Mouse (Mus musculus): ENCODE measurements at regions not wholly inside any gene's neighbourhood (a gene's known extent, or its start where the extent isn't known, plus 50 kb on each side); places are given as distances from the start of the nearest gene placed in this dataset.
"Not testable (repeated sequence)": the region's sequence is repeated elsewhere in the genome, so short reads cannot be mapped to it uniquely, and the experiment has no call there.

DNA sequence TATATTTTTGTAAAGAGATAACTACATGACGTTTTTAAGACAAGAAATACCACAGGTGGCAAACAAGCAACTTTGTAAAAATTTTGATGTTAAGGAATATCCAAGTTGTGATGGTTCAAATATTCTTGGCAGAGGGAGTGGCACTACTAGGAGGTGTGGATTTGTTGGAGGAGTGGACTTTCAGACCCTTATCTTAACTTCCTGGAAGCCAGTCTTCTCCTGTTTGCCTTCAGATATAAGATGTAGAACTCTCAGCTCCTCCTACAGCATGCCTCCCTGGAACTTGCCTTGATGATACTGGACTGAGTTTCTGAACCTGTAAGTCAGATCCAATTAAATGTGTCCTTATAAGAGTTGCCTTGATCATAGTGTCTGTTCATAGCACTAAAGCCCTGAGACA lies 175.5 kb downstream of the Serpinb8 start:
- no peak for DNase-seq
- 74% methylated on average over 1 of the region's 1 CpGs for WGBS
- Histone ChIP-seq H3K4me1 (ENCODE audit: control insufficient read depth, insufficient read depth, low read length) (no peaks in the 10 kb centered on the region), H3K27me3 (replicated peaks; ENCODE audit: control insufficient read depth, insufficient read depth, low read length) (no peaks in the 10 kb centered on the region), H3K36me3 (ENCODE audit: control insufficient read depth, insufficient read depth, low read length) (no peaks in the 10 kb centered on the region), H3K4me3 (ENCODE audit: insufficient read depth, low read depth, low read length) (no peak overlapping the region), H3K27ac (ENCODE audit: insufficient read depth, low read depth, low read length) (no peak overlapping the region)
- TF ChIP-seq POLR2A (IDR thresholded peaks at IDR 0.05; ENCODE audit: low read depth, low read length) = no peak
- TF ChIP-seq CTCF (conservative IDR thresholded peaks at IDR 0.05; ENCODE audit: insufficient read depth, insufficient read length, low read depth, low read length) = no peak

GRCm38 (mm10) chr1:107767198-107767947 lies 177.6 kb downstream of the Serpinb8 start:
- TF ChIP-seq CTCF (conservative IDR thresholded peaks at IDR 0.05; ENCODE audit: insufficient read depth, insufficient read length, low read depth, low read length) (no peak), POLR2A (IDR thresholded peaks at IDR 0.05; ENCODE audit: low read depth, low read length) (no peak)
- 44% methylated on average over 4 of the region's 4 CpGs for WGBS

GRCm38 (mm10) chr1:107772967-107773366 lies 183.2 kb downstream of the Serpinb8 start:
- 85% methylated on average over 2 of the region's 2 CpGs for WGBS
- H3K4me3 ChIP-seq (ENCODE audit: insufficient read depth, low read depth, low read length) = no peak overlapping the region
- H3K4me1 ChIP-seq (ENCODE audit: control insufficient read depth, insufficient read depth, low read length) = no peaks in the 10 kb centered on the region
- DNase-seq = no peak
- H3K27me3 ChIP-seq (replicated peaks; ENCODE audit: control insufficient read depth, insufficient read depth, low read length) = no peaks in the 10 kb centered on the region
- TF ChIP-seq CTCF (conservative IDR thresholded peaks at IDR 0.05; ENCODE audit: insufficient read depth, insufficient read length, low read depth, low read length) (no peak), POLR2A (IDR thresholded peaks at IDR 0.05; ENCODE audit: low read depth, low read length) (no peak)
- H3K27ac ChIP-seq (ENCODE audit: insufficient read depth, low read depth, low read length) = no peak overlapping the region
- no peaks in the 10 kb centered on the region for H3K36me3 ChIP-seq (ENCODE audit: control insufficient read depth, insufficient read depth, low read length)

More at GRCm38 (mm10) chr1:107767198-107767947, 177.6 kb downstream of the Serpinb8 start:
- Histone ChIP-seq H3K27ac (ENCODE audit: insufficient read depth, low read depth, low read length) (no peak overlapping the region), H3K36me3 (ENCODE audit: control insufficient read depth, insufficient read depth, low read length) (no peaks in the 10 kb centered on the region), H3K27me3 (replicated peaks; ENCODE audit: control insufficient read depth, insufficient read depth, low read length) (no peaks in the 10 kb centered on the region), H3K4me1 (ENCODE audit: control insufficient read depth, insufficient read depth, low read length) (no peaks in the 10 kb centered on the region), H3K4me3 (ENCODE audit: insufficient read depth, low read depth, low read length) (no peak overlapping the region)
- DNase-seq = no peak

GRCm38 (mm10) chr1:107783079-107783478 lies 193.3 kb downstream of the Serpinb8 start:
- Histone ChIP-seq H3K27me3 (replicated peaks; ENCODE audit: control insufficient read depth, insufficient read depth, low read length) (no peaks in the 10 kb centered on the region), H3K4me3 (ENCODE audit: insufficient read depth, low read depth, low read length) (no peak overlapping the region), H3K36me3 (ENCODE audit: control insufficient read depth, insufficient read depth, low read length) (no peaks in the 10 kb centered on the region), H3K4me1 (ENCODE audit: control insufficient read depth, insufficient read depth, low read length) (no peaks in the 10 kb centered on the region), H3K27ac (ENCODE audit: insufficient read depth, low read depth, low read length) (no peak overlapping the region)
- WGBS = 73% methylated on average over 5 of the region's 5 CpGs
- DNase-seq = no peak
- TF ChIP-seq POLR2A (IDR thresholded peaks at IDR 0.05; ENCODE audit: low read depth, low read length) (no peak), CTCF (conservative IDR thresholded peaks at IDR 0.05; ENCODE audit: insufficient read depth, insufficient read length, low read depth, low read length) (no peak)

- no peak for DNase-seq
- no peak overlapping the region for H3K4me3 ChIP-seq (ENCODE audit: insufficient read depth, low read depth, low read length)
- H3K27ac ChIP-seq (ENCODE audit: insufficient read depth, low read depth, low read length) = no peak overlapping the region
- H3K36me3 ChIP-seq (ENCODE audit: control insufficient read depth, insufficient read depth, low read length) = no peaks in the 10 kb centered on the region
- WGBS = 81% methylated on average over 5 of the region's 5 CpGs
- TF ChIP-seq POLR2A (IDR thresholded peaks at IDR 0.05; ENCODE audit: low read depth, low read length) (no peak), CTCF (conservative IDR thresholded peaks at IDR 0.05; ENCODE audit: insufficient read depth, insufficient read length, low read depth, low read length) (no peak)
- no peaks in the 10 kb centered on the region for H3K27me3 ChIP-seq (replicated peaks; ENCODE audit: control insufficient read depth, insufficient read depth, low read length)
- H3K4me1 ChIP-seq (ENCODE audit: control insufficient read depth, insufficient read depth, low read length) = no peaks in the 10 kb centered on the region
These were observed 216.0 kb downstream of the Serpinb8 start for GRCm38 (mm10) chr1:107805823-107806222.

DNA sequence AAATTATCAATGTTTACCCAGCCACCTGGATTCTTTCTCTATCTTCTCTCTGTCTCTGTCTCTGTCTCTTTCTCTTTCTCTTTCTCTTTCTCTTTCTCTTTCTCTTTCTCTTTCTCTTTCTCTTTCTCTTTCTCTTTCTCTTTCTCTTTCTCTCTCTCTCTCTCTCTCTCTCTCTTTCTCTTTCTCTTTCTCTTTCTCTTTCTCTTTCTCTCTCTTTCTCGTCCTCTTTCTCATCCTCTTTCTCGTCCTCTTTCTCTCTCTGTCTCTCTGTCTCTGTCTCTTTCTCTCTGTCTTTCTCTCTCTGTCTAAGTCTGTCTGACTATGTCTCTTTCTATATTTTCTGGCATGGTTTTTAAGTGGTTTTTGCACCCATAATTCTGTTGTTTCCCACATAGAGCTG lies 217.6 kb downstream of the Serpinb8 start:
- WGBS = 82% methylated on average over 2 of the region's 2 CpGs
- not testable (repeated sequence) for H3K4me1 ChIP-seq (ENCODE audit: control insufficient read depth, insufficient read depth, low read length); H3K4me3 ChIP-seq (ENCODE audit: insufficient read depth, low read depth, low read length); H3K27ac ChIP-seq (ENCODE audit: insufficient read depth, low read depth, low read length); H3K27me3 ChIP-seq (replicated peaks; ENCODE audit: control insufficient read depth, insufficient read depth, low read length); H3K36me3 ChIP-seq (ENCODE audit: control insufficient read depth, insufficient read depth, low read length); DNase-seq

DNA sequence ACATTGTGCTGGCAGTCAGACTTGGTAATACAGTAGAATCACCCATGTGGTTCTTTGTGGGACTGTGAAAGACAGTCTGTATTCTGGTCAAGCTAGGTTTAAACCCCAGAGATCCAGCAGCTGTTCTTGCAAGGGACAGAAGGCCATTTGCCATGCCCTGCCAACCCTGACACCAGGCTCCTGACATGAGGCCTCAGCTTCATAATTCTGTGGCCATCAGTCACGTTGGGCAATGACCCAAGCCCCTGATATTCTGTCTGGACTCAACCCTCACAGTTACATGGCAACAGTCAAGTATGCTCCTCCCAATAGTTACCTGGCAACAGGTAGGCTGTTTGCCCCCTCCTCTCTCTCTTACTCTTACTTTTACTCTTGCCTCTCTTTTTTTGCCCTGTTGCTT lies 221.3 kb downstream of the Serpinb8 start:
- Histone ChIP-seq H3K27ac (ENCODE audit: insufficient read depth, low read depth, low read length) (no peak overlapping the region), H3K4me1 (ENCODE audit: control insufficient read depth, insufficient read depth, low read length) (no peaks in the 10 kb centered on the region), H3K36me3 (ENCODE audit: control insufficient read depth, insufficient read depth, low read length) (no peaks in the 10 kb centered on the region), H3K27me3 (replicated peaks; ENCODE audit: control insufficient read depth, insufficient read depth, low read length) (no peaks in the 10 kb centered on the region), H3K4me3 (ENCODE audit: insufficient read depth, low read depth, low read length) (no peak overlapping the region)
- DNase-seq = no peak
- WGBS = 55% methylated on average over 1 of the region's 1 CpGs
- no peak for TF ChIP-seq POLR2A (IDR thresholded peaks at IDR 0.05; ENCODE audit: low read depth, low read length)
- no peak for TF ChIP-seq CTCF (conservative IDR thresholded peaks at IDR 0.05; ENCODE audit: insufficient read depth, insufficient read length, low read depth, low read length)
